Mouse (Mus musculus) heart, embryonic 10.5 days (tissue): ENCODE results near the gene Mogat1. TPM values are rescaled to one million over a fixed set of nuclear protein-coding genes. Genes with fewer than 3 reads are reported as not detected.
A peak's percentile ranks its signal among the peaks of the same experiment; 100 is the strongest.

Experiments used
- DNase-seq: peaks from one replicate; pipeline ENCODE4 v3.0.0-alpha.2; 2017; ENCODE audit warnings: low spot score
- H3K27ac ChIP-seq: fragments of 300-500 bp; sonication (generic); 2 replicates; pipeline ENCODE4 v1.5.1; 2016; ENCODE audit warnings: mild to moderate bottlenecking
- H3K27me3 ChIP-seq: fragments of 300-500 bp; sonication (generic); 2 replicates; pipeline ENCODE4 v1.6.1; 2016; ENCODE audit warnings: mild to moderate bottlenecking; ENCODE audit not compliant: poor library complexity, insufficient read depth, severe bottlenecking
- H3K36me3 ChIP-seq: fragments of 300-500 bp; sonication (generic); 2 replicates; pipeline ENCODE4 v1.6.1; 2016; ENCODE audit warnings: mild to moderate bottlenecking, moderate library complexity
- H3K4me1 ChIP-seq: fragments of 300-500 bp; sonication (generic); 2 replicates; pipeline ENCODE4 v1.6.1; 2016; ENCODE audit warnings: mild to moderate bottlenecking
- H3K4me3 ChIP-seq: fragments of 300-500 bp; sonication (generic); 2 replicates; pipeline ENCODE4 v1.5.1; 2016; ENCODE audit warnings: mild to moderate bottlenecking, moderate library complexity
- H3K9me3 ChIP-seq: fragments of 300-500 bp; sonication (generic); 2 replicates; pipeline ENCODE4 v1.6.1; 2016; ENCODE audit warnings: mild to moderate bottlenecking, moderate library complexity
- WGBS: fragments of 180-500 bp; shearing (Covaris S2); methylation state at CpG from one replicate; pipeline ENCODE4 v1.1.7; 2016; 5-methylcytosine and 5-hydroxymethylcytosine counted together
- polyA plus RNA-seq: library from polyadenylated mRNA; unstranded; fragments of >200 nt; fragmentation: Nextera tagmentation; extraction: Ambion mirVana; gene quantifications from 2 replicates; pipeline ENCODE4 v1.2.1, GENCODE M21; 2016

Gene Mogat1
- polyA plus RNA-seq, 1 experiment from 2014 or later = not detected

DNA sequence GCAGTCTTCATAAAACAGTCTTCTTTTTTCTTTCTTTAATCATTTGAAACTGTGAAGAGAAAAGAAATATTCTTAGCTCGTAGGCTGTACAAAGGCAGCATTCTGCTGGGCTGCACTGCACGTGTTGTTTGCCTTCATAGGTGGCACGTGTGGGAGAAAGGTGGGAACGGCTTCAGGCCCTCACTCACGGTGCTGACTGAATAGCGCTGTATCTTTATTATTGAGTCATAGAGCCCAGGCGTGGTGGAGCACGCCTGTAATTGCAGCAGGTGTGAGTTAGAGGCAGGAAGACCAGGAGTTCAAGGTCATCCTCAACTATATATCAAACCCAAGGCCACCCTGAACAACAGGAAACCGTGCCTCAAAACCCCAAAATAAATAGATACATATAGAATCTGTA lies 35.5 kb downstream of the Mogat1 start:
- Histone ChIP-seq H3K27ac (no peak overlapping the region), H3K4me3 (no peak overlapping the region), H3K9me3 (no peaks in the 10 kb centered on the region), H3K4me1 (peaks cover 3% of the 10 kb centered on the region; the same call in 1 of the 2 replicates), H3K36me3 (no peaks in the 10 kb centered on the region), H3K27me3 (no peaks in the 10 kb centered on the region)
- DNase-seq = no peak
- 81% methylated on average over 9 of the region's 9 CpGs for WGBS

- no peaks in the 10 kb centered on the region for H3K36me3 ChIP-seq
- H3K9me3 ChIP-seq = no peaks in the 10 kb centered on the region
- H3K4me1 ChIP-seq = peaks cover 3% of the 10 kb centered on the region; the same call in 1 of the 2 replicates
- no peak overlapping the region for H3K4me3 ChIP-seq
- H3K27ac ChIP-seq = no peak overlapping the region
- H3K27me3 ChIP-seq = no peaks in the 10 kb centered on the region
- 46% methylated on average over 6 of the region's 6 CpGs for WGBS
- DNase-seq = no peak
Observed at GRCm38 (mm10) chr1:78548961-78549360, 38.2 kb downstream of the Mogat1 start.

GRCm38 (mm10) chr1:78554012-78554666 lies 43.3 kb downstream of the Mogat1 start:
- Histone ChIP-seq H3K36me3 (no peaks in the 10 kb centered on the region), H3K4me3 (no peak overlapping the region), H3K27me3 (no peaks in the 10 kb centered on the region), H3K9me3 (peaks cover 3% of the 10 kb centered on the region; the same call in 1 of the 2 replicates), H3K4me1 (peaks cover 2% of the 10 kb centered on the region; the same call in 1 of the 2 replicates), H3K27ac (no peak overlapping the region)
- DNase-seq = no peak
- WGBS = 77% methylated on average over 8 of the region's 8 CpGs

- H3K27me3 ChIP-seq = no peaks in the 10 kb centered on the region
- peaks cover 32% of the 10 kb centered on the region for H3K4me1 ChIP-seq
- no peaks in the 10 kb centered on the region for H3K36me3 ChIP-seq
- DNase-seq = no peak
- H3K27ac ChIP-seq = no peak overlapping the region
- H3K4me3 ChIP-seq = no peak overlapping the region
- H3K9me3 ChIP-seq = 0 out of 2 replicates have a peak, but pooled peaks cover 5% of the 10 kb centered on the region
- WGBS = 49% methylated on average over 2 of the region's 2 CpGs
Observed at GRCm38 (mm10) chr1:78566963-78567362, 56.2 kb downstream of the Mogat1 start.

DNA sequence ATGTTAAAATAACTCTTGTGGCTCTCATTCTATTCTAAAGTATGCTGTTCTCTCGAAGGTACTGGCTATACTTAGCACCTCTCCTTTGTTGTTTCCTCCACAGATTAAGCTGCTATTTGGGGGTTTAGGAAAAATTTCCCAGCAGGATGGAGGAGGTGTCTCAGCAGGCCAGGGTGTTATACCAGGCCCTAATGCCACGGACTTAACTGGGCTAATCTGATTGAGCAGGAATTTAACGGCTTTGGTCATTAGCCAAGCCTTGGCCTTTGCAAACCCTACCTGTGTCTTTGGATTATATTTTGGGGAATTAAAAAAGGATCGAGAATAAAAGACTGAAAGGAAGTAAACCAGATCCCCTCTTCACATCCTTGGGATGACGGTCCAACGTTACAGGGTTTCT lies 56.6 kb downstream of the Mogat1 start:
- no peak overlapping the region for H3K4me3 ChIP-seq
- 16% methylated on average over 6 of the region's 6 CpGs for WGBS
- no peaks in the 10 kb centered on the region for H3K36me3 ChIP-seq
- H3K27me3 ChIP-seq = no peaks in the 10 kb centered on the region
- DNase-seq = no peak
- peak overlapping the region; percentile 67 for H3K27ac ChIP-seq
- H3K4me1 ChIP-seq = peaks cover 32% of the 10 kb centered on the region
- 0 out of 2 replicates have a peak, but pooled peaks cover 5% of the 10 kb centered on the region for H3K9me3 ChIP-seq

GRCm38 (mm10) chr1:78567834-78568507 lies 57.2 kb downstream of the Mogat1 start:
- H3K4me3 ChIP-seq = no peak overlapping the region
- H3K27me3 ChIP-seq = no peaks in the 10 kb centered on the region
- H3K27ac ChIP-seq = peak overlapping the region; percentile 67
- 0 out of 2 replicates have a peak, but pooled peaks cover 5% of the 10 kb centered on the region for H3K9me3 ChIP-seq
- H3K36me3 ChIP-seq = no peaks in the 10 kb centered on the region
- DNase-seq = no peak
- WGBS = 22% methylated on average over 8 of the region's 8 CpGs
- peaks cover 31% of the 10 kb centered on the region for H3K4me1 ChIP-seq

- Histone ChIP-seq H3K4me3 (no peak overlapping the region), H3K27ac (peak overlapping the region; percentile 31; the same call in 1 of the 2 replicates)
Observed at GRCm38 (mm10) chr1:78569617-78570016, 58.8 kb downstream of the Mogat1 start.

DNA sequence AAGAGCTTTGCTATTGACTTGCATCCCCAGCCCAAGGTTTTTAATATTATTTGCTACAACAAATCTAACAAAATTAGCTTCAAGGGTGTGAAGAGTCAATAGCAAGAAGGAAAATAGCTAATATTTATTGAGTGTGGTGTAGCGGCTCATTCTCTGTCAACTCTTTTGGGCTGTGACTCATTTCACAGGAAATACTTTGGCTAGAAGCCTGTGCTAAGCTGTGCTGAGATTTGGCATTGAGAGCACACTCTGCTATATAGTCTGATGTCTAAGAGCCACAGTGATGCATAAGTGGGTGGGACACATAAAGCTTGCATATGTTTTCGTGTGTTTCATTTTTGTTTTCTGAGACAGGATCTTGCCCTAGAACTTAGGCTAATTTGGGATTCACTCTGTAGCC lies 74.3 kb downstream of the Mogat1 start:
- WGBS = 79% methylated on average over 2 of the region's 2 CpGs
- DNase-seq = peak; percentile 28
- H3K27me3 ChIP-seq = no peaks in the 10 kb centered on the region
- no peaks in the 10 kb centered on the region for H3K9me3 ChIP-seq
- H3K27ac ChIP-seq = no peak overlapping the region
- no peak overlapping the region for H3K4me3 ChIP-seq
- peaks cover 22% of the 10 kb centered on the region for H3K4me1 ChIP-seq
- no peaks in the 10 kb centered on the region for H3K36me3 ChIP-seq

More at GRCm38 (mm10) chr1:78569617-78570016, 58.8 kb downstream of the Mogat1 start:
- DNase-seq = no peak
- Histone ChIP-seq H3K4me1 (peaks cover 30% of the 10 kb centered on the region), H3K9me3 (0 out of 2 replicates have a peak, but pooled peaks cover 5% of the 10 kb centered on the region), H3K27me3 (no peaks in the 10 kb centered on the region), H3K36me3 (no peaks in the 10 kb centered on the region)
- 55% methylated on average over 5 of the region's 5 CpGs for WGBS

DNA sequence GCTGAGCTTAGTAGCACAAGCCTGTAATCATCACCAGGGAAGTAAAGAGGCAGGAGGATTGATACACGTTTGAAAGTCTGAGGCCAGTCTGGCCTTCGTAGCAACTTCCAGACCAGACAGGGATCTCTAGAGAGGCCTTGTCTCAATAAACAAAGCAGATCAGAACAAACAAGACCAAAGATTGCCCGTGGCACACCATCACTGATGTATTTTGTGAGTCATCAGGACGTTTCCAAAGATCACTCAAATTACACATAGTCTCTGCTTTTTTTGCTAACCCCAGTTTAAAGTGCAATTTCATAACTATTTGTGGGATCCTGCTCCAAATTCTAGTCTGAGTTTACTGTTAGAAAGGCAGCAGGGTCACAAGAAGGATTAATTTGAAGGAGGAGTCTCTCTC lies 76.2 kb downstream of the Mogat1 start:
- no peaks in the 10 kb centered on the region for H3K36me3 ChIP-seq
- DNase-seq = peak; percentile 9
- WGBS = 30% methylated on average over 4 of the region's 4 CpGs
- peaks cover 38% of the 10 kb centered on the region for H3K4me1 ChIP-seq
- H3K9me3 ChIP-seq = no peaks in the 10 kb centered on the region
- H3K4me3 ChIP-seq = no peak overlapping the region
- H3K27me3 ChIP-seq = no peaks in the 10 kb centered on the region
- peak overlapping the region; percentile 32; the same call in 1 of the 2 replicates for H3K27ac ChIP-seq

Other genes with a start within 250 kb of the Mogat1 start
- 0.11 and 0.65 TPM in 2 replicates for gene Sgpp2, start 200.6 kb upstream of the Mogat1 start, polyA plus RNA-seq
- gene Farsb, start 22.1 kb upstream of the Mogat1 start, polyA plus RNA-seq = 122 and 133 TPM in 2 replicates
- gene BC035947, start 1.2 kb downstream of the Mogat1 start, polyA plus RNA-seq = 0.05 and 0.15 TPM in 2 replicates
- 56.7 and 61.8 TPM in 2 replicates for gene Acsl3, start 146.8 kb downstream of the Mogat1 start, polyA plus RNA-seq
- gene Utp14b, start 147.0 kb downstream of the Mogat1 start, polyA plus RNA-seq = 2.7 and 3.1 TPM in 2 replicates